Mouse (Mus musculus) testis, adult 2 months (tissue): ENCODE data around the gene Safb.

Source experiments
- CTCF ChIP-seq: fragments of 200-500 bp; IDR thresholded peaks from 2 replicates; pipeline ENCODE4 v1.5.1; 2012; ENCODE audit warnings: low read depth, mild to moderate bottlenecking, inconsistent platforms, low read length, moderate library complexity; ENCODE audit not compliant: control insufficient read depth, insufficient read depth, insufficient replicate concordance
- POLR2A ChIP-seq: fragments of 200-500 bp; IDR thresholded peaks from 2 replicates; pipeline ENCODE4 v1.6.1; 2012; ENCODE audit warnings: low read depth, mild to moderate bottlenecking, inconsistent platforms, low read length, moderate library complexity; ENCODE audit not compliant: control insufficient read depth

DNA sequence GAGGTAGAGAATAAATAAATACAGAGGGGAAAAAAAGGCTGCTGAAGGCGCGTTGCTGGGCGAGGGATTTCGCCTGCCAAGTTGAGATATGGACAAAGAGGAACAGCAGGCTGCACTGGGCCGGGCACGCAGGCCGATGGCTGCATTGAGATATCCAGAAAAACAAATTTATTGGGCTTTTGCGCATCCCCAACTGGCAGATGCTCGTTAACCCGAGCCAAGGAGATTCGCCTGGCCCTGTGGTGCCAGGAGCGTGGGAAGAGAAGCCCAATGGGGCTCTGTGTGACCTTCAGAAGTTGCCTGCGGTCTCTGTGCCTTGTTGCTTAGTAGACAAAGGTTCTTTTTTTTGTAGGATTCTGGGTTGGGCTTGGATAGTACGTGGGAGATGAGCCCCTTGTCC is 48.4 kb upstream of the Safb start:
- TF ChIP-seq CTCF (no peak), POLR2A (no peak)
